Mouse (Mus musculus): ENCODE measurements around the gene Nfatc3.

- TF ChIP-seq CTCF (IDR thresholded peaks at IDR 0.05; ENCODE audit: low read depth) (no peak), EP300 (IDR thresholded peaks at IDR 0.05; ENCODE audit: low read depth) (no peak)
Observed at GRCm38 (mm10) chr8:106060521-106060920, 1.9 kb downstream of the Nfatc3 start.

Data from liver, embryonic 14.5 days (tissue).